Mouse (Mus musculus): ENCODE results near the gene Ltc4s. TPM values are rescaled to one million over a fixed set of nuclear protein-coding genes. Genes with fewer than 3 reads are reported as not detected.

Ltc4s gene
- polyA plus RNA-seq, 1 experiment: 11.0 TPM

DNA sequence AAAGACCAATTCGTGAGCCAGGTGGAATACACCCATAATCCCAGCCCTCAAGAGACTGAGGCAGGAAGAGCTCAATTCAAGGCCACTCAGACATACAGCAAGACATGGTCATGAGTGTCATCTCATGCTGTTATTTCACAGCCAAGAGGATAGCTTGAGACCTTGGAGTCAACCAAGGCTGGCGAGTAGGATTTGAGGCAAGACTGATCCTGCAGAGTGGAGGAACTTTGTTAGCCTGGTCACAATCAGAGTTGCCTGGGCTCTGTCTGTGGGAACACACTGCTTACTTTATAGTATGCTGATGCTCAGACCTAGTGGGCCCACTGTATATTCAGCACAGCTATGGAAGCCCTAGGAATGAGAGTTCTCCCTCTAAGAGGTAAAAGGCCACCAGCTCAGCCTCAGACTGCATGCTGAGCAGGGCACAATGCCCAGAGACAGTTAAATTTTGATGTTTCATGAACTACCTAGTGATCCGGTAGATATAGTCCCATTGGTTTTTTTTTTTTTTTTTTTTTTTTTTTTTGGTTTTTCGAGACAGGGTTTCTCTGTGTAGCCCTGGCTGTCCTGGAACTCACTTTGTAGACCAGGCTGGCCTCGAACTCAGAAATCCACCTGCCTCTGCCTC, 40.1 kb downstream of the Ltc4s start:
- no peaks in the 10 kb centered on the region; the same call in 1 of the 2 replicates for H3K4me1 ChIP-seq (ENCODE audit: control insufficient read depth, insufficient read depth, low read length)
- peaks cover 2% of the 10 kb centered on the region for H3K36me3 ChIP-seq (ENCODE audit: control insufficient read depth, insufficient read depth, low read length)
- TF ChIP-seq CTCF (IDR thresholded peaks at IDR 0.05; ENCODE audit: control insufficient read depth, insufficient read depth, insufficient replicate concordance, low read depth, low read length) (no peak), POLR2A (IDR thresholded peaks at IDR 0.05; ENCODE audit: control insufficient read depth, low read depth, low read length) (no peak)
- H3K27ac ChIP-seq (ENCODE audit: control insufficient read depth, insufficient read depth, low read depth, low read length): no peak overlapping the region
- H3K27me3 ChIP-seq (ENCODE audit: control insufficient read depth, insufficient read depth, low read length): no peaks in the 10 kb centered on the region
- H3K4me3 ChIP-seq (ENCODE audit: control insufficient read depth, low read depth, low read length): no peak overlapping the region

GRCm38 (mm10) chr11:50197500-50197899, 40.9 kb downstream of the Ltc4s start:
- no peak overlapping the region for H3K27ac ChIP-seq (ENCODE audit: control insufficient read depth, insufficient read depth, low read depth, low read length)
- H3K36me3 ChIP-seq (ENCODE audit: control insufficient read depth, insufficient read depth, low read length): peaks cover 2% of the 10 kb centered on the region
- H3K4me1 ChIP-seq (ENCODE audit: control insufficient read depth, insufficient read depth, low read length): no peaks in the 10 kb centered on the region; the same call in 1 of the 2 replicates
- TF ChIP-seq CTCF (IDR thresholded peaks at IDR 0.05; ENCODE audit: control insufficient read depth, insufficient read depth, insufficient replicate concordance, low read depth, low read length) (no peak), POLR2A (IDR thresholded peaks at IDR 0.05; ENCODE audit: control insufficient read depth, low read depth, low read length) (no peak)
- no peaks in the 10 kb centered on the region for H3K27me3 ChIP-seq (ENCODE audit: control insufficient read depth, insufficient read depth, low read length)
- H3K4me3 ChIP-seq (ENCODE audit: control insufficient read depth, low read depth, low read length): no peak overlapping the region

GRCm38 (mm10) chr11:50194793-50195192, 43.6 kb downstream of the Ltc4s start:
- Histone ChIP-seq H3K27me3 (ENCODE audit: control insufficient read depth, insufficient read depth, low read length) (no peaks in the 10 kb centered on the region), H3K36me3 (ENCODE audit: control insufficient read depth, insufficient read depth, low read length) (no peaks in the 10 kb centered on the region; the same call in none of the 2 replicates), H3K27ac (ENCODE audit: control insufficient read depth, insufficient read depth, low read depth, low read length) (no peak overlapping the region)

GRCm38 (mm10) chr11:50194070-50194469, 44.3 kb downstream of the Ltc4s start:
- H3K4me1 ChIP-seq (ENCODE audit: control insufficient read depth, insufficient read depth, low read length): no peaks in the 10 kb centered on the region; the same call in 1 of the 2 replicates
- no peak overlapping the region for H3K4me3 ChIP-seq (ENCODE audit: control insufficient read depth, low read depth, low read length)
- no peak overlapping the region for H3K27ac ChIP-seq (ENCODE audit: control insufficient read depth, insufficient read depth, low read depth, low read length)
- no peaks in the 10 kb centered on the region; the same call in 1 of the 2 replicates for H3K36me3 ChIP-seq (ENCODE audit: control insufficient read depth, insufficient read depth, low read length)
- H3K27me3 ChIP-seq (ENCODE audit: control insufficient read depth, insufficient read depth, low read length): no peaks in the 10 kb centered on the region
- TF ChIP-seq POLR2A (IDR thresholded peaks at IDR 0.05; ENCODE audit: control insufficient read depth, low read depth, low read length): no peak

More at GRCm38 (mm10) chr11:50194793-50195192, 43.6 kb downstream of the Ltc4s start:
- no peak for TF ChIP-seq CTCF (IDR thresholded peaks at IDR 0.05; ENCODE audit: control insufficient read depth, insufficient read depth, insufficient replicate concordance, low read depth, low read length)
- no peak for TF ChIP-seq POLR2A (IDR thresholded peaks at IDR 0.05; ENCODE audit: control insufficient read depth, low read depth, low read length)
- no peak overlapping the region for H3K4me3 ChIP-seq (ENCODE audit: control insufficient read depth, low read depth, low read length)
- no peaks in the 10 kb centered on the region; the same call in 1 of the 2 replicates for H3K4me1 ChIP-seq (ENCODE audit: control insufficient read depth, insufficient read depth, low read length)

DNA sequence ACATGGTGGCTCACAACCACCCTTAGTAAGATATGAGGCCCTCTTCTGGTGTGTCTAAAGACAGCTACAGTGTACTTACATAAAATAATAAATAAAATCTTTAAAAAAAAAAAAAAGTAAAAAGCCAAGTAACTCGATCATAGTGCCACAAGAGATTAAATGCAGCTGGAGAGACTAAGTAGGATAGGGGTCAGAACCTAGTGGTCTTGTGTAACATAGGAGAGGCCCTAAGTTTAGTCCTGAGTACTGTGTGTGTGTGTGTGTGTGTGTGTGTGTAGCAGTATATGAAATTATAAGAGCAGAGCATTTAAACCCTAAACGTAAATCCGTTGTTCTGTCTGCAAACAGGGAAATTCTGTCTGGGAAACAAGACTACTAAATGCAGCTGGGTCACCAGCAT, 46.1 kb downstream of the Ltc4s start:
- Histone ChIP-seq H3K36me3 (ENCODE audit: control insufficient read depth, insufficient read depth, low read length) (no peaks in the 10 kb centered on the region; the same call in 1 of the 2 replicates), H3K4me3 (ENCODE audit: control insufficient read depth, low read depth, low read length) (no peak overlapping the region), H3K27me3 (ENCODE audit: control insufficient read depth, insufficient read depth, low read length) (no peaks in the 10 kb centered on the region), H3K4me1 (ENCODE audit: control insufficient read depth, insufficient read depth, low read length) (no peaks in the 10 kb centered on the region; the same call in 1 of the 2 replicates), H3K27ac (ENCODE audit: control insufficient read depth, insufficient read depth, low read depth, low read length) (no peak overlapping the region)
- TF ChIP-seq CTCF (IDR thresholded peaks at IDR 0.05; ENCODE audit: control insufficient read depth, insufficient read depth, insufficient replicate concordance, low read depth, low read length): no peak
- no peak for TF ChIP-seq POLR2A (IDR thresholded peaks at IDR 0.05; ENCODE audit: control insufficient read depth, low read depth, low read length)

DNA sequence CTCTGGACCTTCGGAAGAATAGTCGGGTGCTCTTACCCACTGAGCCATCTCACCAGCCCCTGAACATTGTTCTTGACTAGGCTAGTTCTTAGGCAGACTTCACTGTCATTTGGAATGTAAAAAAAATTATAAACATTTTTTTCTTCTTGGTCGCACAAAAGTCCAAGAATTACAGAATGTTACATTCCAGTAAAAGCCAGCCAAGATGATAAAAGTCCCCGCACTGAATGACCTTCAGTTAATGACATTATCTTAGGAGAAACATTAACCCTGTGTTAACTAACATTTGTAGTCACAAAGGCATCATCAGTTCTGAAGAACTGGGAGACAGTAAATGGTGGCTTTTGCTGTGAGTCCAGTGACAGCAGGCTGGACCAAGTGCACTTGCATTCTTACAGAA, 48.1 kb downstream of the Ltc4s start:
- no peaks in the 10 kb centered on the region for H3K27me3 ChIP-seq (ENCODE audit: control insufficient read depth, insufficient read depth, low read length)
- TF ChIP-seq CTCF (IDR thresholded peaks at IDR 0.05; ENCODE audit: control insufficient read depth, insufficient read depth, insufficient replicate concordance, low read depth, low read length) (no peak), POLR2A (IDR thresholded peaks at IDR 0.05; ENCODE audit: control insufficient read depth, low read depth, low read length) (no peak)
- no peak overlapping the region for H3K4me3 ChIP-seq (ENCODE audit: control insufficient read depth, low read depth, low read length)
- H3K27ac ChIP-seq (ENCODE audit: control insufficient read depth, insufficient read depth, low read depth, low read length): peak overlapping the region; percentile 49; the same call in 1 of the 2 replicates
- H3K4me1 ChIP-seq (ENCODE audit: control insufficient read depth, insufficient read depth, low read length): no peaks in the 10 kb centered on the region; the same call in 1 of the 2 replicates
- no peaks in the 10 kb centered on the region for H3K36me3 ChIP-seq (ENCODE audit: control insufficient read depth, insufficient read depth, low read length)

- Histone ChIP-seq H3K27ac (ENCODE audit: control insufficient read depth, insufficient read depth, low read depth, low read length) (no peak overlapping the region), H3K27me3 (ENCODE audit: control insufficient read depth, insufficient read depth, low read length) (no peaks in the 10 kb centered on the region), H3K4me3 (ENCODE audit: control insufficient read depth, low read depth, low read length) (no peak overlapping the region), H3K36me3 (ENCODE audit: control insufficient read depth, insufficient read depth, low read length) (no peaks in the 10 kb centered on the region), H3K4me1 (ENCODE audit: control insufficient read depth, insufficient read depth, low read length) (no peaks in the 10 kb centered on the region)
- TF ChIP-seq POLR2A (IDR thresholded peaks at IDR 0.05; ENCODE audit: control insufficient read depth, low read depth, low read length): no peak
- no peak for TF ChIP-seq CTCF (IDR thresholded peaks at IDR 0.05; ENCODE audit: control insufficient read depth, insufficient read depth, insufficient replicate concordance, low read depth, low read length)
Observed at GRCm38 (mm10) chr11:50188682-50189081, 49.7 kb downstream of the Ltc4s start.

Other genes with a start within 250 kb of the Ltc4s start
- gene Rnf130, start 213.3 kb downstream of the Ltc4s start, polyA plus RNA-seq (2012; rRNA removed): 10.4 and 12.1 TPM in 2 replicates
- gene Tbc1d9b, start 107.2 kb downstream of the Ltc4s start, polyA plus RNA-seq (2012; rRNA removed): 10.9 and 12.5 TPM in 2 replicates
- 30.4 and 39.1 TPM in 2 replicates for gene Mrnip, start 64.2 kb downstream of the Ltc4s start, polyA plus RNA-seq (2012; rRNA removed)
- gene Sqstm1, start 27.8 kb downstream of the Ltc4s start, polyA plus RNA-seq (2012; rRNA removed): 43.2 and 46.7 TPM in 2 replicates
- gene Mgat4b, start 27.7 kb downstream of the Ltc4s start, polyA plus RNA-seq (2012; rRNA removed): 19.5 and 20.8 TPM in 2 replicates
- 4.2 TPM in 2 replicates for gene Maml1, start 53.7 kb upstream of the Ltc4s start, polyA plus RNA-seq (2012; rRNA removed)
- 41.5 and 58.3 TPM in 2 replicates for gene Canx, start 87.1 kb upstream of the Ltc4s start, polyA plus RNA-seq (2012; rRNA removed)
- 112 and 129 TPM in 2 replicates for gene Cby3, start 115.8 kb upstream of the Ltc4s start, polyA plus RNA-seq (2012; rRNA removed)
- 112 and 154 TPM in 2 replicates for gene Hnrnph1, start 138.4 kb upstream of the Ltc4s start, polyA plus RNA-seq (2012; rRNA removed)
- gene Rufy1, start 192.5 kb upstream of the Ltc4s start, polyA plus RNA-seq (2012; rRNA removed): 5.7 and 6.4 TPM in 2 replicates

All from testis, adult 2 months (tissue).